Mouse (Mus musculus) kidney, embryonic 14.5 days (tissue): ENCODE data around the gene Kcnab1. TPM values are rescaled to one million over a fixed set of nuclear protein-coding genes. Genes with fewer than 3 reads are reported as not detected.
A peak's percentile ranks its signal among the peaks of the same experiment; 100 is the strongest.

Experiments used
- ATAC-seq: fragments of 200-750 bp; cut with Nextera tagmentation; 2 replicates; pipeline ENCODE4 v1.8.0; 2017; ENCODE audit warnings: moderate number of reproducible peaks, mild to moderate bottlenecking, moderate TSS enrichment, moderate library complexity; ENCODE audit not compliant: low FRiP score, low TSS enrichment
- H3K27ac ChIP-seq: fragments of 300-500 bp; sonication (generic); 2 replicates; pipeline ENCODE4 v1.5.1; 2014; ENCODE audit warnings: low read depth, mild to moderate bottlenecking, low read length, moderate library complexity, mixed read lengths
- H3K27me3 ChIP-seq: fragments of 300-500 bp; sonication (generic); 2 replicates; pipeline ENCODE4 v1.6.1; 2014; ENCODE audit warnings: mild to moderate bottlenecking, low read length; ENCODE audit not compliant: control insufficient read depth, insufficient read depth
- H3K36me3 ChIP-seq: fragments of 300-500 bp; sonication (generic); 2 replicates; pipeline ENCODE4 v1.6.1; 2014; ENCODE audit warnings: low read length, mixed read lengths; ENCODE audit not compliant: control insufficient read depth, insufficient read depth
- H3K4me1 ChIP-seq: fragments of 300-500 bp; sonication (generic); 2 replicates; pipeline ENCODE4 v1.6.1; 2014; ENCODE audit warnings: low read length, mixed read lengths; ENCODE audit not compliant: control insufficient read depth, insufficient read depth
- H3K4me2 ChIP-seq: fragments of 300-500 bp; sonication (generic); replicated peaks from 2 replicates; pipeline ENCODE4 v1.6.1; 2014; ENCODE audit warnings: low read depth, mild to moderate bottlenecking, low read length
- H3K4me3 ChIP-seq: fragments of 300-500 bp; sonication (generic); 2 replicates; pipeline ENCODE4 v1.5.1; 2014; ENCODE audit warnings: mild to moderate bottlenecking, low read length
- H3K9ac ChIP-seq: fragments of 300-500 bp; sonication (generic); 2 replicates; pipeline ENCODE4 v1.6.1; 2014; ENCODE audit warnings: low read depth, mild to moderate bottlenecking, low read length, moderate library complexity
- H3K9me3 ChIP-seq: fragments of 300-500 bp; sonication (generic); 2 replicates; pipeline ENCODE4 v1.6.1; 2016; ENCODE audit warnings: low read length; ENCODE audit not compliant: control insufficient read depth
- WGBS: fragments of 180-500 bp; shearing (Covaris S2); extraction: QIAGEN DNeasy Blood & Tissue Kit; methylation state at CpG from one replicate; pipeline ENCODE4 v1.1.7; 2014; 5-methylcytosine and 5-hydroxymethylcytosine counted together
- polyA plus RNA-seq: library from polyadenylated mRNA; unstranded; fragments of >200 nt; fragmentation: Nextera tagmentation; extraction: Ambion mirVana; gene quantifications from 2 replicates; pipeline ENCODE4 v1.2.1, GENCODE M21; 2014

Kcnab1 gene
- polyA plus RNA-seq, 1 experiment from 2014 or later = 3.5 TPM

GRCm38 (mm10) chr3:65319248-65320008, 210.2 kb downstream of the Kcnab1 start:
- ATAC-seq = no peak
- Histone ChIP-seq H3K36me3 (no peaks in the 10 kb centered on the region), H3K4me1 (no peaks in the 10 kb centered on the region), H3K4me2 (no peak overlapping the region), H3K9ac (no peak overlapping the region), H3K4me3 (no peak overlapping the region), H3K27me3 (no peaks in the 10 kb centered on the region), H3K9me3 (no peaks in the 10 kb centered on the region), H3K27ac (no peak overlapping the region)
- 70% methylated on average over 7 of the region's 7 CpGs for WGBS

GRCm38 (mm10) chr3:65320990-65321389, 211.8 kb downstream of the Kcnab1 start:
- 88% methylated on average over 4 of the region's 4 CpGs for WGBS
- Histone ChIP-seq H3K9ac (no peak overlapping the region), H3K27me3 (no peaks in the 10 kb centered on the region), H3K36me3 (no peaks in the 10 kb centered on the region), H3K9me3 (no peaks in the 10 kb centered on the region), H3K4me1 (no peaks in the 10 kb centered on the region), H3K27ac (no peak overlapping the region), H3K4me3 (no peak overlapping the region), H3K4me2 (no peak overlapping the region)
- no peak for ATAC-seq

- WGBS = 90% methylated on average over 14 of the region's 14 CpGs
- no peaks in the 10 kb centered on the region for H3K27me3 ChIP-seq
These were observed 213.0 kb downstream of the Kcnab1 start for GRCm38 (mm10) chr3:65321981-65322779.

GRCm38 (mm10) chr3:65325254-65325653, 216.1 kb downstream of the Kcnab1 start:
- 75% methylated on average over 3 of the region's 3 CpGs for WGBS

More at GRCm38 (mm10) chr3:65321981-65322779, 213.0 kb downstream of the Kcnab1 start:
- no peak overlapping the region for H3K4me3 ChIP-seq
- H3K4me2 ChIP-seq = no peak overlapping the region
- no peak overlapping the region for H3K27ac ChIP-seq
- no peaks in the 10 kb centered on the region for H3K36me3 ChIP-seq
- no peak for ATAC-seq
- H3K4me1 ChIP-seq = no peaks in the 10 kb centered on the region
- no peaks in the 10 kb centered on the region for H3K9me3 ChIP-seq
- no peak overlapping the region for H3K9ac ChIP-seq

GRCm38 (mm10) chr3:65328814-65329213, 219.6 kb downstream of the Kcnab1 start:
- no peaks in the 10 kb centered on the region for H3K36me3 ChIP-seq
- no peaks in the 10 kb centered on the region for H3K27me3 ChIP-seq
- no peak for ATAC-seq
- H3K27ac ChIP-seq = no peak overlapping the region
- no peaks in the 10 kb centered on the region for H3K9me3 ChIP-seq
- H3K4me3 ChIP-seq = no peak overlapping the region
- H3K9ac ChIP-seq = no peak overlapping the region
- no peak overlapping the region for H3K4me2 ChIP-seq
- 85% methylated on average over 4 of the region's 4 CpGs for WGBS
- H3K4me1 ChIP-seq = no peaks in the 10 kb centered on the region

More at GRCm38 (mm10) chr3:65325254-65325653, 216.1 kb downstream of the Kcnab1 start:
- Histone ChIP-seq H3K27me3 (no peaks in the 10 kb centered on the region), H3K27ac (no peak overlapping the region), H3K36me3 (no peaks in the 10 kb centered on the region), H3K4me2 (no peak overlapping the region), H3K9me3 (no peaks in the 10 kb centered on the region), H3K9ac (no peak overlapping the region), H3K4me1 (no peaks in the 10 kb centered on the region), H3K4me3 (no peak overlapping the region)
- ATAC-seq = no peak

GRCm38 (mm10) chr3:65337835-65338464, 228.8 kb downstream of the Kcnab1 start:
- H3K27ac ChIP-seq = no peak overlapping the region
- 49% methylated on average over 10 of the region's 10 CpGs for WGBS
- H3K9ac ChIP-seq = no peak overlapping the region
- ATAC-seq = peak; percentile 83; the same call in 1 of the 2 replicates
- H3K4me3 ChIP-seq = no peak overlapping the region
- no peaks in the 10 kb centered on the region for H3K36me3 ChIP-seq
- peaks cover 5% of the 10 kb centered on the region; the same call in 1 of the 2 replicates for H3K4me1 ChIP-seq
- H3K9me3 ChIP-seq = no peaks in the 10 kb centered on the region
- no peaks in the 10 kb centered on the region for H3K27me3 ChIP-seq
- H3K4me2 ChIP-seq = no peak overlapping the region

GRCm38 (mm10) chr3:65340173-65340951, 231.2 kb downstream of the Kcnab1 start:
- Histone ChIP-seq H3K27ac (no peak overlapping the region), H3K9me3 (no peaks in the 10 kb centered on the region), H3K4me2 (no peak overlapping the region), H3K27me3 (no peaks in the 10 kb centered on the region), H3K4me1 (peaks cover 5% of the 10 kb centered on the region; the same call in 1 of the 2 replicates), H3K9ac (no peak overlapping the region), H3K36me3 (no peaks in the 10 kb centered on the region), H3K4me3 (no peak overlapping the region)
- 48% methylated on average over 5 of the region's 5 CpGs for WGBS
- 0 out of 2 replicates have a peak, but pooled peaks have one; percentile 43 for ATAC-seq

- H3K4me3 ChIP-seq = no peak overlapping the region
- H3K4me2 ChIP-seq = no peak overlapping the region
- no peaks in the 10 kb centered on the region for H3K27me3 ChIP-seq
- H3K4me1 ChIP-seq = no peaks in the 10 kb centered on the region
- no peaks in the 10 kb centered on the region for H3K36me3 ChIP-seq
- H3K9ac ChIP-seq = no peak overlapping the region
- WGBS = 95% methylated on average over 1 of the region's 1 CpGs
- H3K9me3 ChIP-seq = no peaks in the 10 kb centered on the region
- H3K27ac ChIP-seq = no peak overlapping the region
- no peak for ATAC-seq
These were observed 237.0 kb downstream of the Kcnab1 start for GRCm38 (mm10) chr3:65346176-65346575.
